Mouse (Mus musculus): Measurements from ENCODE around the gene Rnf227.
A peak's percentile ranks its signal among the peaks of the same experiment; 100 is the strongest.

Gene Rnf227

GRCm38 (mm10) chr11:69372056-69372779 is 32.0 kb downstream of the Rnf227 start:
- DNase-seq: peak in 1 of 2 experiments; percentile 33

DNA sequence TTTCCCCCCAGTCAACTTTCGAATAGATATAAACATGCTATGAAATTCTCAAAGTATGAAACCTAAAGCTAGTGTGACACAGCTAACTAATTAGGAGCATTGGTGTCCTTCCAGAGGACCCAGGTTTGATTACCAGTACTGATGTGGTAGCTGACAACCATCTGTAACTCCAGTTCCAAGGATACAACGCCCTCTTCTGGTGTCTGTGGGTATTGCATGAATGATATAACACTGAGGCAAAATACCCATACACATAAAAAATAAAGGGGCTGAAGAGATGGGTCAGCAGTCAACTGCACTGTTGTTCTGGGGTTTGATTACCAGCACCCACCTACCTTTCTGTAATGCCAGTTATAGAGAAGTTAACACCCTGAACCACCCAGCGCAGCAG is 32.5 kb downstream of the Rnf227 start:
- no peak for DNase-seq

GRCm38 (mm10) chr11:69373223-69373965 is 33.1 kb downstream of the Rnf227 start:
- DNase-seq: no peak

DNA sequence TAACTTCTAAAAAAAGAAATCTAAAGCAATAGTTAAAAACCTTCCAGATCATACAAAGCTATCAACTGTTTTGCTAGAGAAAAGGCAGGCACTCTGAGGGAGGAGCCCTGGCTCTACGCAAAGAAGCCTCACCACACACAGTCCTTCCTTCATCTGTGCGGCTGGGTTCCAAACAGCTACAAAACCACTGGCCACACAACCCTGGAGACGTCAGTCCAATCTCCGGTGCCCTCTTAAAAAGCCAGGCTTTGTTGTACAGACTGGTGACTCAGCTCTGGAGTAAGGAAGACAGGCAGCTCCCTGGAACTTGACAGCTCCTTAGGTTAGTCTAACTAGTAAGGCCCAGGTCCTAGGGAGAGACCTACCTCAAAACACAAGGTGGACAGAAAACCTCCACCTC is 35.4 kb downstream of the Rnf227 start:
- DNase-seq: no peak

- peak; percentile 77 to 84 for DNase-seq
Measured at GRCm38 (mm10) chr11:69377766-69378165, 37.5 kb downstream of the Rnf227 start.

GRCm38 (mm10) chr11:69379600-69379999 is 39.3 kb downstream of the Rnf227 start:
- DNase-seq: no peak

- DNase-seq: peak in 1 of 2 experiments; percentile 49
Measured at GRCm38 (mm10) chr11:69381356-69381755, 41.1 kb downstream of the Rnf227 start.

GRCm38 (mm10) chr11:69382478-69383105 is 42.3 kb downstream of the Rnf227 start:
- peak in 1 of 2 experiments; percentile 28 for DNase-seq

DNA sequence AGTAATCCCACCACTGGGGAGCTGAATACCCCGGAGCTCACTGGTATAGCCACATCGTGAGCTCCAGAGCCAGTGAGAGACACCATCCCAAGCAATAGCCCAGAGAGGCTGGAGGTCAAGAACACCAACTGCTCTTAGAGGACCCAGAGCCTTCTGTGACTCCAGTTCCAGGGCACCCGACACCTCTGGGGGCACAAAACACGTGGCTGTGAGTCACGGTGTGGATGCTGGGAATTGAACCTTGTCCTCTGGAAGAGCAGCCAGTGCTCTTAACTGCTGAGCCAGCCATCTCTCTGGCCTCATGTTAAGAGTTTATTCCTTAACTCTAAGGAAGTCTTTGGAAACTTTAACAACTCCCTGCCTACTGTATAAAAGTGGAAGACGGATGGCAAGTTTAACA is 44.7 kb downstream of the Rnf227 start:
- DNase-seq: peak; percentile 89 to 91

DNA sequence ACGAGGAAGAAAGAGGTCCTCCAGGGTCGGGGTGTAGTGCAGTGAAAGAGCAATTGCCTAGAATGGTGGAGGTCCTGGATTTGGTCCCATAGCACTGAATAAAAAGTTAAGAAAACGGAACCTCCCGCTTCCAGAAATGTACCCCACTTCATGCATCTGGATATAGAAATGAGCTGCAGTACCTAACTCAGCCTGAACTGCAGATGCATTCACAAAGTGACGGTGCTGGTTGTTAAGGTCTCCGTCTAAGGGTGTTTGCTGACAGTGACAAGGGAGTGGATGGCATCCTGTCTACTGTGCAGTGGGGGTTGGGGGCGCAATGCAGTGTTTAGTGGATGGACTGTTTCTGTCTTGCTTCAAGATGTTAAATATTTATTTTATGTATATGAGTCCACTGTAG is 46.5 kb downstream of the Rnf227 start:
- no peak for DNase-seq

DNA sequence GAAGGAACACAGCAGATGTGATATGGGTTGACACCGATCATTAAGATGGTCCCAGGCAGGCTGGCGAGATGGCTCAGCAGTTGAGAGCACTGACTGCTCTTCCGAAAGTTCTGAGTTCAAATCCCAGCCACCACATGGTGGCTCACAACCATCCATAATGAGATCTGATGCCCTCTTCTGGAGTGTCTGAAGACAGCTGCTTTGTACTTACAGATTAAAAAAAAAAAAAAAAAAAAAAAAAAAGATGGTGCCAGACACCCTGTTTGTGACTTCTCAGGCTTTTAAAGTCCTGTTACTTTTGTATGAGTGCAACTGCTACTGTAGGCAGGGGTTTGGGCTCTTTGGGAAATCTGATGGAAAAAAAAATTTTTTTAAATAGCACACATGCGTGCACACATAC is 48.4 kb downstream of the Rnf227 start:
- no peak for DNase-seq

DNA sequence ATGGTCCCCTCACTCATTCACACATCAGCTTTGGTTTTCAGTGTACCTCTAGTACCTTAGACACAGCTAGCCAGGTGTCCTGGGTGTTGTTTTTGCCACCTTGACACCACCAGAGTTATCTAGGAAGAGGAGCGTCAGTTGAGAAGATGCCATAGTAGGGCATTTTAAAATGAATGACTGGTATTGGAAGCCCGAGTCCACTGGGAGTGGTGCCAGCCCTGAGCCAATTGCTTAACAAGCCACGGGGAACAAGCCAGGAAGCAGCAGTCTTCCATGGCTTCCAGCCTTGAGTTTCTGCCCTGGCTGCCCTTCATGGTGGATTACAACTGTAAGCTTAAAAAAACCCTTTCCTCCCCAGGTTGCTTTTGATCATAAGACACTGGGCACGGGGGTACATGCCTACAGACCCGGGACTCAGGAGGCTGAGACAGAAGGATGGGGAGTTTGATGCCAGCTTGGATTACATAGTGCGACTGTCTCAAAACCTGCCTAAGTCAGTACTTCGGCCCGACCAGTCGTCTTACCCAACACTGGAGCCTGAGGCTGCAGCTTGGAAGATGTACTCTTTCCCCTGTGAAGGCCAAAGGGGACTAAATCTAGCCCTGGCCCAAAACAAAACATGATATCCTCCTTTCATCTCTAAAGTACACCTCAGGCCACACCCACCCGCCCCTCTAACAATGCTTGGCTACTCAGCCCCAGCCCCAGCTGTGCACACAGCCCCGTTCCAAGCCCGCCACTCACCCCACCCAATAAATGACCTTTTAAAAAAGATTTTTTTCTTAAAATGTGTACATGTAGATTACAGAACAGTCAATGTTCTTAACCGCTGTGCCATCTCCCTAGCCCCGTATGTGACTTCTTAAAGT is 49.5 kb downstream of the Rnf227 start:
- DNase-seq: peak; percentile 59 to 70

GRCm38 (mm10) chr11:69390400-69391034 is 50.3 kb downstream of the Rnf227 start:
- peak in 1 of 2 experiments; percentile 74 for DNase-seq
